Mouse (Mus musculus): ENCODE measurements around the gene Asb8.

Gene Asb8

DNA sequence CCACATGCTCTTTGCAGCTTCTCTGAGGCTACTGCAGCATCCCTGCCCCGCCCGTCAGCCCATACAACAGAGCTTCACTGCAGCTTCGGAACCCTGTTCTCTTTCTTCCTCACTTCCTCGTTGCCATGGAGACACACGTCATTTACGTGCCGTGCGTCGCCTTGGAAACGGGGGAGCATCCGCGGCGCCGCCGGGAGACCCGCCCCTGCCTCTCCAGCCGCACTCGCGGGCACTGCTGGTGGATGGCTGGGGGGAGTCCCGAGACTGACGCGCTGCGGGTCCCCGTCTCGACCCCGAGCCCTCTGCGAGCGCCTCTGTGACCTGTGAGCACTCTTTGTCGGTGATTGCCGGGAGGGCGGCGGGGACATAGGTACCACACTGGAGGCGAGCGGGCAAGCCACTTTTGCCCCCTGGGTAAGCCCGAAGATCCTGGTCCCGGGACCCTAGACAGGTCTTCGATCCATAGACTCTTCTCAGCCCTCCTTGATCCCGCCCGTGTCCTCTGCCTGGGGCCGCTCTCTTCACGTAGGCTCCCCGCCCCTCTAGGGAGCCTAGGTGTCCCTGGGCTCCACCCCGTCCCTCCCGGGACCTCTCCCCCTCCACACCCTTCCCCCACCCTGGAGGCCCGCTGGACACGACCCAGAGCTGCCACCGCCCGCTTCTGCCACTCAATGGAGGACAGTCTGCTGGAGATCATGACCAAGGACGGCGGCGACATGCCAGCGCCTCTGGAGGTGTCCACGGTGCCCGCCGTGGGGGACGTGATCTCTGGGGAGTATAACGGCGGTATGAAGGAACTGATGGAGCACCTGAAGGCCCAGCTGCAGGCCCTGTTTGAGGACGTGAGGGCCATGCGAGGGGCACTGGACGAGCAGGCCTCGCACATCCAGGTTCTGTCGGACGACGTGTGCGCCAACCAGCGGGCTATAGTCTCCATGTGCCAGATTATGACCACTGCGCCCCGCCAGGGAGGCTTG is 2.5 kb upstream of the Asb8 start:
- TF ChIP-seq GATA4 (IDR thresholded peaks at IDR 0.05; ENCODE audit: insufficient replicate concordance, low read length) = no peak

DNA sequence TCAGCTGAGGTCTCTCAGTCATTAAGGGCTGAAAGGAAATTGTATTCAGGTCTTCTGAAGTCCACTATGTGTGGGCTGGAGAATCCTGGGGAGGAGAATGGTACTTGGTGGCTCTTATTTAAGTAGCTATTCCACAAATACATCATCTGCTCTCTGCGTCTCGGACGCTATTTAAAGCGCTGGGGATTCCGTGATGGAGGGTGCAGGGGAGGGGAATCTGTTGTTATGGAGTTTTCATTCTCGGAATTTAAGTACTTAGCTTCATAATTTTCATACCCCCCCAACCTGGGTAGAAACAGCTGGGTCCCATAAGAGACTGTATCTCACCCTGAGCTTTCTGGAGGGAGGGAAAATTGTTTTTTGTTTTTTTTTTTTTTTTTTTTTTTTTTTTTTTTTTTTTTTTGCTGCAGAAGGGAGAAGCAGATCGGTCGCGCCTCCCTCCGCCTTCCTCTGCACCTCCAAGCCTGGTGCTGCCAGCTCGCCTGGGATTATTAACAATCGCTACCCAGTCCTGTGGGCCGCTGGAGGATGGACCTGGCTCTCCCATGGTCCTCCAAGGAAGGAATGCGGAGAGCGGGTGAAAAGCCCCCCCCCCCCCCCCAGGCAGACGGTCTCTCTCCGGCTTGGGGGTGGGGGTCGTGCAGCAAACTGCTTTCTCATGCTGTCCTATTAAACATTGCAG is 1.7 kb upstream of the Asb8 start, which contains the start of gene Ccdc184:
Gene Ccdc184, plus strand, starts transcription at position 196 of the 682 bp plus-strand sequence.
- TF ChIP-seq GATA4 (IDR thresholded peaks at IDR 0.05; ENCODE audit: insufficient replicate concordance, low read length) = no peak

DNA sequence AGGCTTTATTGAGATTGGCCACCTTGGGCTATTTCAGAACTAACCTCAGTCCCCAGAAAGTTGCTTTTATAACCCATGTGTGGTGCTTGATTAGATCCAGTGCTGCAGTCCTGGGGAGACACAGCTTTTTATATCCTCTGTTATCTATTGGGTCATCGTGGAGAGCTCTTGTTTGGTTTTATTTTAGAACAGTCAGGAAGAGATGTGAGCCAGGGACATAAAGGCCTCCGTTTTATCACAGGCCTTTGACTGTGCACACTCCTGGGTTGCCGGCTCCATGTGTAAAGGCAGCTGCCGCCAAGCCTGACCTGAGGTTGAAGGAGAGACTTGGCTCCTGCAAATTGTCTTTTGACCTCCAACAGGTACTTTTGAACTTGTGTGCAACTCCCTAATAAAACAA is 2.9 kb downstream of the Asb8 start:
- no peak for TF ChIP-seq GATA4 (IDR thresholded peaks at IDR 0.05; ENCODE audit: insufficient replicate concordance, low read length)

DNA sequence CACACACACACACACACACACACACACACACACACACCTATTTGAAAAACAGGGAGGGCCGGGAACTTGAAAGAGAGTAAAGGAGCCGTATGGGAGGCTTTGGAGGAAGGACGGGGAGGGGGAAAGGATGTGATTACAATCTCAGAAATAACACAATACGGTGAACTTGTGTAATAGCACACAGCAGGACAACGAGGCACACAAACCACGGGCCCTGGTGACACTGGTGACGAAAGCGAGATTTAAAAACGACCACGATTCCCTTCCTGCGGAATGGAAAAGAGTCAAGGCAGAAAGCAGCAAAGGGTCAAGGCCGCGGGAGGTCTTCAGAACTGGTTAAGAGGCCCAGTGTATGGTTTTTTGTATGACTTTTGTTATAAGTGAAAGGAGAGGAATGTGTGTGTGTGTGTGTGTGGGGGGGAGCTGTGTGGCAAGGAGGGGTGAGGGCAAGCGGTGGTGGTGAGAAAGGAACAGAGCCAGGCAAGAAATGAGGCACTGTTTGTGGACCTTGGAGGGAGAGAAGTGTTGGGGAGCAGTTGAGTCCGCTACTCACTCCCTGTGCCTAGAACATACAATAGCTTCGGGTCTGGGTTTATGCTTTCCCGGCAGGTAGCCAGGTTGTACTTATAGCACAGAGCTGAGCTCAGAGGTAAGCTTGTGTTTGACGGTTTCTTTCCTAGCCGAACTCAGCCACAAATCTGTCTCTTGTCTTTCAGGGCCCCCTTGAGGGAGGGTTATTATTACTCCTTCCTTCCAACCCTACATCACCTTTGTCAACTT is 4.2 kb downstream of the Asb8 start:
- no peak for TF ChIP-seq GATA4 (IDR thresholded peaks at IDR 0.05; ENCODE audit: insufficient replicate concordance, low read length)

DNA sequence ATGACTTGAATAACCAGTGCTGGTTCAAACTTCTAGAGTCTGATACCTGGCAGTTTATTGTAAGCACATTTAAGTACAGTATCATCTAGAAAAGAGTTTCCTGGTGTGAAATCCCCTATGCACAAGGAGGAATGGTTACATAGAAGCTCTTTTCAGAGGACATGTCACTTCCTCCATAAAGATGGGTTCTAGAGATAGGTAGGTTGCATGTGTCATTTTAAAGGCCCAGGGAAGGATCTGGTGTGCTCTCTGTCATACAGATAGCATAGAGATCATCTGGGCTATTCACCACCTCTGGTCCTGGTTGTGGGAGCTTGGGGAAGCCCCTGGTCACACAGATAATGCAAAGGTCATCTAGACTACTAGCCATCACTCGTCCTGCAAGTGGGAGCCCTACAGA is 8.2 kb downstream of the Asb8 start:
- no peak for TF ChIP-seq GATA4 (IDR thresholded peaks at IDR 0.05; ENCODE audit: insufficient replicate concordance, low read length)

DNA sequence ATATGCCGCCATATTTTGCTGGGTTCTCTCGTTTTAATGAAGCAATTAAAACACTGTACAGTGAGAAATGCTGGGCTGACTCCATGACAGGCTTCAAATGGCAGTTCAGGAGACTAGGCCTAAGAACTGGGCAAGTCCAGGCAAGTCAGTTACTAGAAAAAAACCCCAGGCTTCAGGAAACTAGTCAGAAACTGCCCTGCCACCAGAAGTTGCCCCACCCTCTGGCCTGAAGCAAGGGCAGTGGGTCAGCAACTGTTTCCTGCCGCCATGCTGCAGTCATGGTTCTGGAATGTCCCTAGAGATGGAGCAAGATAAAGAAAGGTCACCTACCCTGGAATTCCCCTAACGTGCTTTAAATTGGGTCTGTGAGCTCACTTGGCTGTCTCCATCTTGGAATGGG is 9.5 kb downstream of the Asb8 start:
- TF ChIP-seq GATA4 (IDR thresholded peaks at IDR 0.05; ENCODE audit: insufficient replicate concordance, low read length) = no peak

DNA sequence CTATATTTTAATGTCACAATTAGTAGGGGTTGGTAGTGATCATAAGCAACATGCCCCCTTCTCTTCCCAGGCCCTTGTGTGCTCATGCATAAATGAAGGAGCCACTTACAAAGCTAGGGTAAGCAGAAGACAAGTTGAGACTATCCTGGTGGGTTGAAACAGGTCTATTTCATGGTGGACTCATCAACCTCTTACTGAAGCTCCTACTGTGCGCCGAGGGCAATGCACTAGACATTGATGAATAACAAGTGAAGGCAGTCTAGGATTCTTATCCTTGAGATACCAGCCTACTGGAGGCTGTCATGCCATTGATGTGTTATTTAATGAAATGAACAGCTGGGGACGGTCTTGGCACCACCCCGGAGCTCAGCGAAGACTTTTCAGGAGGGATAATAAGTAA is 10.2 kb downstream of the Asb8 start:
- TF ChIP-seq GATA4 (IDR thresholded peaks at IDR 0.05; ENCODE audit: insufficient replicate concordance, low read length) = no peak

DNA sequence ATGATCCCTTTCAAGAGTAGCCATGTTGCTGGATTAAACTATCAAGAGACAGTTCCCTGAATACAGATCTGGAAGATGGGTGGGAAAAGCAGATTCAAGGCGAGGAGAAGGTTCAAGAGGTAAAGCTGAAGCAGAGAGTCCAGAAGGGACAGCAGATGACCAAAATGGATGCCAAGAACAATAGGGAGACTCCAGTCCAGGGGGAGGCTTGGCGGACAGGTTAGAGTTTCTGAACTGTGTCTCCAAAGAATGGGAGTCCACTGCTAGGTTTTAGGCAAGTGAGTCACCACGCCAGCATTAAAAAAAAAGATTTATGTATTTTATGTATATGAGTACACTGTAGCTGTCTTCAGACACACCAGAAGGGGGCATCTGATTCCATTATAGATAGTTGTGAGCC is 10.8 kb downstream of the Asb8 start:
- no peak for TF ChIP-seq GATA4 (IDR thresholded peaks at IDR 0.05; ENCODE audit: insufficient replicate concordance, low read length)

DNA sequence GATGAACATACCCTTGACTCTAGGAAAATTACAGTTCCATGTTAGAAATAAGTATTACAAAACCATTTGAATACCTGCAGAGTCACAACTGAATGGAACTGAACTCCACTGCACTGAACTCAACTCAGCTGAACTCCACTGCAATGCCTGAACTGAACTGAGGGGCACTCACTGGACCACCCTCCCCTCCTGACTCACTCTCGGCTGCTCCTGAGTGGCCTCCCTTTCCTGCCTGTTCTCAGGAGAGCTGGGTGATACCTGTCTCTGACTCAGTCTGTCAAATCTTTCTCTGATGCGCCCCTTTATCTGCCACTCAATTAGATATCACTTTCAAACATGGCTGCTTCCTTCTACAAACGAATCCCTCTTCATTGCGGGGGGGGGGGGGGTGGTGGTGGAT is 11.3 kb downstream of the Asb8 start:
- no peak for TF ChIP-seq GATA4 (IDR thresholded peaks at IDR 0.05; ENCODE audit: insufficient replicate concordance, low read length)

DNA sequence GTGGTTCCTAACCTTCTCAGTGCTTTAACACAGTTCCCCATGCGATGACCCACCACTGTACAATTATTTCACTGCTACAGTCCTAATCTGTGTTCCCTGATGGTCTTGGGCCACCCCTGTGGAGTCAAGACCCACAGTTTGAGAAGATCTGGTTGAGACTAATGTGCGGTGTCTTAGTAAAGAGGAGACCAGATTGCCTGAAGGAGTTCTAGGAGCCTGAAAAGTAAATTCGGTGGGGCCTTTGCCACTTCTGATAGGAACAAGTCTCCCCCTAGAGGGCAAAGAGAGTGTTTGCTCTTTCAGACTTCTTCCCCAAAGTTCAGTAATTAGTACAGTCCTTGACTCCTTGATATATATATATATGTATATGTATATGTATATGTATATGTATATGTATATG is 11.8 kb downstream of the Asb8 start:
- no peak for TF ChIP-seq GATA4 (IDR thresholded peaks at IDR 0.05; ENCODE audit: insufficient replicate concordance, low read length)

DNA sequence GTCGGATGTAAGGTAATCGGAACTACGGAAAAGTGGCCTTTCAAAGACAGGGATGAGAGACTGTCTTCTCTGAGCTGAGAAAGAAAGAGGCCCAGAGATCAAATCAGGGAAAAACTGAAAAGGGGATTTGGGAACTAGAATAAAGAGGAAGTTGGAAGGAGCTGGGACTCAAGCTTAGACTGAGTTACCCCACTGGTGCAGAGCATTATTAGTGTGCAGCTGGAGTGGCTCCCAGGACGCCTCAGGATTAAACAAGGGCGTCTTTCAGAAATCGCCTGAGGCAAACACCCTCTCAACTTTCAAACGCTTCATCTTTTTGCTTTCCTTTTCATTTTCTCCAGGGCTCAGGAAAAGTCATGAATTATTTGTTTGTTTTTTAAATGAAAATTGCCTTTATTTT is 12.5 kb downstream of the Asb8 start:
- TF ChIP-seq GATA4 (IDR thresholded peaks at IDR 0.05; ENCODE audit: insufficient replicate concordance, low read length) = no peak

DNA sequence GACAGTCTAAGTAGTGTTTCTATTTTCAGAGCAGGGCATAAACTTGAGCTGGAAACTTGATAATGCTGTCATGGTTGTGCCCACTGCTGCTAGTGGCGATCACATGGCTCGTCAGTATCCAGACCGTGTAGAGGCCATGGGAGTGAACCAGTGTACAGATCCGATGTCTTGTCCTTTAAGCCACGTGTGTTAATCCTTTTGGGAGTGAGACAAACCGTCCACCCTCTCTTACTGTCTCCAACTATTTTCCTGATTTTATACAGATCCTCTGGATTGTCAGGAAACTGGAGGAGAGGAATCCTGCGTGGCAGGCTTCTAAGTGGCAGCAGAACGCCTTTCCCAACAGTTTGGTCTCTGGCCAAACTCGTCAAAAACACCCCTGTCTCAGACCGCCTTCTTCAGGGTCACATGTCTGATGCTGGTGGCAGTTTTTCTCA is 16.2 kb downstream of the Asb8 start:
- TF ChIP-seq GATA4 (IDR thresholded peaks at IDR 0.05; ENCODE audit: insufficient replicate concordance, low read length) = no peak

DNA sequence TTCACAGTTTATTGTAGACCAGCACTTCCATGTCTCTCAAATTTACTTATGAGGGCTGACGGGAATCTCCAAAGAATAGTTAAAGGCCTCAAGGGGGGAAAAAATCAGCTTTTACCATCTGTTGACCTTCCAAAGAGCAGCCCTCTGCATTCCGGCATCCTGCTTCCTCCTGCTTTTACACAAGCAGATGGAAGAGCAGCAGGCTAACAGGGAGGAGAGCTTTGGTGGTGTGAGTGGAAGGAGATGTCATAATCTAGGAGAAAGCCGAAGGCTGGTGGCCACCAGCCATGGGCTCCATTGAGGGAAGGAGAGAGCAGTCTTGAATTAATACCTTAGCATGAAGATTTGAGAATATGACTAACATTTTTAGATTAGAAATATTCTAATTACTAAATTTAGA is 17.1 kb downstream of the Asb8 start:
- no peak for TF ChIP-seq GATA4 (IDR thresholded peaks at IDR 0.05; ENCODE audit: insufficient replicate concordance, low read length)

DNA sequence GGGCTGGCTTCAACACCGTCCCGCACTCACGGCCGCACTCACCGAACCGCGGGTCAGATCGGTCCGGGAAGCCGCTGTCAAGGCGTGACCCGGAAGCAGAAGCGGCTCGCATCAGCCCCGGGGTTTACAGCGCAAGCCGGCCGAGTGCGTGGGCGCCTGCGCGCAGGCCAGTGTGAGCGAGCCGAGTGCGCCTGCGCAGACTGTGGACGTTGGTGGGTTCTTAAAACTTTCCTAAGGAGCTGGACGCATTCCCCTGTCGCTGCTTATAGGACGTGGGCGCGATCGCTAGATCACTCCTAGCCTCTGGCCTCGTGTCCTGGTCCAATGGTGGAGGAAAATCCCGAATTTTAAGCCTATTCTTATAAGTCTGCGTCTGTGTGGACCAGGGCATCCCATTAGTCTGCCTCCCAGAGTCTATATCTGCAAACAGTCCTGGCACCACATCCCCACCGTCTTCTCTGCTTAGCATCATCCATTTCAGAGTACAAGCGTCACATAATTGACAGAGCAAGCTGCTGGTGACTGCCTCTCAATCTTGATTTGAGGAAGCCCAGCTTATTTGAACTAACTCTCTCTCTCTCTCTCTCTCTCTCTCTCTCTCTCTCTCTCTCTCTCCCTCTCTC is 19.8 kb downstream of the Asb8 start:
- peak; percentile 34; the same call in 1 of the 2 replicates for TF ChIP-seq GATA4 (IDR thresholded peaks at IDR 0.05; ENCODE audit: insufficient replicate concordance, low read length)

Data from liver, adult (tissue).